ENCODE assay signal across 42 mouse cellular contexts in genomic region chr17:36154271-36155149, GRCm38 (mm10). TPM values are rescaled to one million over a fixed set of nuclear protein-coding genes. Genes with fewer than 3 reads are reported as not detected.
A peak's percentile ranks its signal among the peaks of the same experiment; 100 is the strongest.
DNase-seq lines count a peak whose midpoint lies in the region; ATAC-seq and TF ChIP-seq lines count a peak whose summit lies in the region.
"Had no signal": no experiment of that assay in that cellular context is flagged by ENCODE, and none has a peak within 500 bp of the region (broad histone marks: within the 10 kb centered on the region; RNA-seq: fewer than 3 reads in every experiment).

No protein-coding gene starts in this region.

- TF ChIP-seq EP300 in lung, postnatal 0 days (IDR thresholded peaks at IDR 0.05): no peak

- H3K4me2 ChIP-seq in heart, embryonic 16.5 days (ENCODE audit: low read depth, low read length): 0 out of 2 replicates have a peak overlapping the region, but pooled peaks have one; percentile 6
- H3K4me2 ChIP-seq in lung, postnatal 0 days (replicated peaks; ENCODE audit: low read depth, low read length): peak overlapping the region; percentile 39
- H3K4me2 ChIP-seq: heart, embryonic 15.5 days; hindbrain, embryonic 13.5 days; limb, embryonic 15.5 days had no signal

- no peak for ATAC-seq in heart, embryonic 16.5 days (replicated peaks; ENCODE audit: extremely low read depth, insufficient read depth, low FRiP score)
- peak; percentile 91 for ATAC-seq in lung, postnatal 0 days
- ATAC-seq: midbrain, embryonic 16.5 days; Patski had no signal

- 23% methylated on average over 3 of the region's 3 CpGs for WGBS in heart, embryonic 16.5 days
- 10% methylated on average over 3 of the region's 3 CpGs for WGBS in lung, postnatal 0 days

- no peaks in the 10 kb centered on the region for H3K36me3 ChIP-seq in heart, embryonic 16.5 days (ENCODE audit: control insufficient read depth, insufficient read depth)
- H3K36me3 ChIP-seq in lung, postnatal 0 days (ENCODE audit: insufficient read depth, low read length): no peaks in the 10 kb centered on the region
- H3K36me3 ChIP-seq: G1E; heart, embryonic 10.5 days; heart, embryonic 15.5 days; hindbrain, embryonic 13.5 days; limb, embryonic 10.5 days; limb, embryonic 15.5 days had no signal

- H3K4me3 ChIP-seq in heart, embryonic 16.5 days (ENCODE audit: low read length): no peak overlapping the region
- no peak overlapping the region for H3K4me3 ChIP-seq in lung, postnatal 0 days (ENCODE audit: low read depth, low read length)
- H3K4me3 ChIP-seq: erythroblast, embryonic 14.5 days; heart, embryonic 10.5 days; heart, embryonic 15.5 days; hindbrain, embryonic 13.5 days; limb, embryonic 10.5 days; limb, embryonic 15.5 days had no signal

- H3K9ac ChIP-seq in heart, embryonic 16.5 days (ENCODE audit: low read length): no peak overlapping the region
- H3K9ac ChIP-seq in lung, postnatal 0 days (replicated peaks; ENCODE audit: low read depth): no peak overlapping the region
- H3K9ac ChIP-seq: heart, embryonic 15.5 days; hindbrain, embryonic 13.5 days; limb, embryonic 15.5 days; liver, embryonic 14.5 days had no signal

- no peaks in the 10 kb centered on the region for H3K9me3 ChIP-seq in heart, embryonic 16.5 days (replicated peaks; ENCODE audit: control insufficient read depth, low read length)
- no peaks in the 10 kb centered on the region for H3K9me3 ChIP-seq in lung, postnatal 0 days (ENCODE audit: low read length)
- H3K9me3 ChIP-seq: G1E; heart, embryonic 10.5 days; heart, embryonic 15.5 days; hindbrain, embryonic 13.5 days; limb, embryonic 10.5 days; limb, embryonic 15.5 days had no signal

- H3K27ac ChIP-seq in heart, embryonic 16.5 days (ENCODE audit: low read length): no peak overlapping the region
- H3K27ac ChIP-seq in lung, postnatal 0 days (ENCODE audit: low read length): no peak overlapping the region
- H3K27ac ChIP-seq: heart, embryonic 10.5 days; heart, embryonic 15.5 days; hindbrain, embryonic 13.5 days; limb, embryonic 10.5 days; limb, embryonic 15.5 days; liver, embryonic 14.5 days had no signal

- peak; percentile 25; the same call in 1 of the 2 replicates for TF ChIP-seq CTCF in lung, postnatal 0 days (IDR thresholded peaks at IDR 0.05)

- no peaks in the 10 kb centered on the region for H3K4me1 ChIP-seq in heart, embryonic 16.5 days (ENCODE audit: control insufficient read depth, insufficient read depth, low read length)
- no peaks in the 10 kb centered on the region for H3K4me1 ChIP-seq in lung, postnatal 0 days (ENCODE audit: insufficient read depth, low read depth, low read length)
- H3K4me1 ChIP-seq: limb, embryonic 10.5 days had no signal

- no peak for DNase-seq in heart, adult 8-10 months (ENCODE audit: low spot score)
- DNase-seq in lung, postnatal 0 days (ENCODE audit: low spot score): peak; percentile 72
- DNase-seq in lung, adult 18-20 months: no peak
- DNase-seq in 3T3-L1 (ENCODE audit: low read depth, low spot score) (peak; percentile 18), WW6 (ENCODE audit: low read depth, low spot score) (peak; percentile 66)
- no peak for DNase-seq in thymus, postnatal 14 days
- DNase-seq: adrenal gland, postnatal 36 days; cerebellum, adult 18-20 months; cerebellum, postnatal 14 days; gastrocnemius, postnatal 10 days; heart, postnatal 36 days; kidney, adult 11 months; kidney, postnatal 14 days; layer of hippocampus, adult 9-11 months; lung, postnatal 36 days; right cerebral cortex, postnatal 25 days; thymus, adult 18-20 months; thymus, postnatal 36 days had no signal

- peaks cover 34% of the 10 kb centered on the region for H3K27me3 ChIP-seq in heart, embryonic 16.5 days (ENCODE audit: control insufficient read depth, insufficient read depth, low read length)
- H3K27me3 ChIP-seq in lung, postnatal 0 days (replicated peaks; ENCODE audit: insufficient read depth, low read length): no peaks in the 10 kb centered on the region
- H3K27me3 ChIP-seq: Patski had no signal

RNA-seq across cellular contexts. Expression of gene Gm8909, which starts 13.8 kb away (rescaled TPM):
- polyA plus RNA-seq in heart, embryonic 16.5 days (2015; fragmentation: Nextera tagmentation; extraction: Ambion mirVana): 1.8 and 1.9 TPM in 2 replicates
- not detected for total RNA-seq in heart, adult 8-10 months (2022)
- 6.7 and 9.6 TPM in 2 replicates for polyA plus RNA-seq in lung, postnatal 0 days (2015; fragmentation: Nextera tagmentation; extraction: Ambion mirVana)
- total RNA-seq: adrenal gland, postnatal 36 days; G1E; gastrocnemius, postnatal 10 days; heart, postnatal 36 days; left cerebral cortex, postnatal 10 days; megakaryocyte-erythroid progenitor cell, adult 5-6 weeks; neutrophil, adult 5-6 weeks had no signal
- polyA plus RNA-seq: brain, embryonic 14.5 days; C2C12; cortical plate, adult 2 months; embryonic facial prominence, embryonic 14.5 days; erythroblast, embryonic 14.5 days; forebrain, embryonic 11.5 days; G1E; hindbrain, embryonic 13.5 days; kidney, embryonic 14.5 days; limb, embryonic 10.5 days; limb, embryonic 15.5 days; liver, embryonic 14.5 days; midbrain, embryonic 16.5 days; neural tube, embryonic 11.5 days; Patski had no signal

RNA-seq across cellular contexts. Expression of gene Gm7030, which starts 25.3 kb away (rescaled TPM):
- polyA plus RNA-seq in heart, embryonic 16.5 days (2015; fragmentation: Nextera tagmentation; extraction: Ambion mirVana): 0.22 and 0.39 TPM in 2 replicates
- total RNA-seq in heart, adult 8-10 months (2022): under 1 TPM in 2 of 4 experiments, not detected in 2; 0.34 to 0.38 TPM
- not detected in 2 replicates for polyA plus RNA-seq in lung, postnatal 0 days (2015; fragmentation: Nextera tagmentation; extraction: Ambion mirVana)
- total RNA-seq: adrenal gland, postnatal 36 days; CH12.LX; gastrocnemius, postnatal 10 days; heart, postnatal 36 days; left cerebral cortex, postnatal 10 days; megakaryocyte-erythroid progenitor cell, adult 5-6 weeks; neutrophil, adult 5-6 weeks had no signal
- polyA plus RNA-seq: brain, embryonic 14.5 days; C2C12; cortical plate, adult 2 months; embryonic facial prominence, embryonic 14.5 days; forebrain, embryonic 11.5 days; G1E; gonadal fat pad, adult 2 months; heart, embryonic 10.5 days; heart, embryonic 15.5 days; hindbrain, embryonic 13.5 days; kidney, embryonic 14.5 days; limb, embryonic 10.5 days; limb, embryonic 15.5 days; liver, embryonic 14.5 days; midbrain, embryonic 16.5 days; neural tube, embryonic 11.5 days; Patski had no signal

RNA-seq across cellular contexts. Expression of gene Gm19684, which starts 33.0 kb away (rescaled TPM):
- polyA plus RNA-seq in heart, embryonic 16.5 days (2015; fragmentation: Nextera tagmentation; extraction: Ambion mirVana): 0.21 TPM in 1 of 2 replicates, not detected in the other
- under 1 TPM in 3 of 4 experiments, not detected in 1; 0.19 to 0.26 (median 0.25) TPM for total RNA-seq in heart, adult 8-10 months (2022)
- polyA plus RNA-seq in lung, postnatal 0 days (2015; fragmentation: Nextera tagmentation; extraction: Ambion mirVana): not detected in 2 replicates
- total RNA-seq: gastrocnemius, postnatal 10 days; left cerebral cortex, postnatal 10 days had no signal
- polyA plus RNA-seq: brain, embryonic 14.5 days; C2C12; cortical plate, adult 2 months; embryonic facial prominence, embryonic 14.5 days; erythroblast, embryonic 14.5 days; forebrain, embryonic 11.5 days; G1E; heart, embryonic 10.5 days; heart, embryonic 15.5 days; hindbrain, embryonic 13.5 days; kidney, embryonic 14.5 days; limb, embryonic 10.5 days; limb, embryonic 15.5 days; liver, embryonic 14.5 days; midbrain, embryonic 16.5 days; neural tube, embryonic 11.5 days; stomach, embryonic 16.5 days had no signal

RNA-seq across cellular contexts. Expression of gene H2-T3, which starts 35.6 kb away (rescaled TPM):
- 0.21 and 0.97 TPM in 2 replicates for polyA plus RNA-seq in heart, embryonic 16.5 days (2015; fragmentation: Nextera tagmentation; extraction: Ambion mirVana)
- not detected for total RNA-seq in heart, adult 8-10 months (2022)
- 0.12 TPM in 2 replicates for polyA plus RNA-seq in lung, postnatal 0 days (2015; fragmentation: Nextera tagmentation; extraction: Ambion mirVana)
- total RNA-seq: adrenal gland, postnatal 36 days; CH12.LX; gastrocnemius, postnatal 10 days; heart, postnatal 36 days; left cerebral cortex, postnatal 10 days; megakaryocyte-erythroid progenitor cell, adult 5-6 weeks; neutrophil, adult 5-6 weeks had no signal
- polyA plus RNA-seq: brain, embryonic 14.5 days; C2C12; cortical plate, adult 2 months; embryonic facial prominence, embryonic 14.5 days; erythroblast, embryonic 14.5 days; forebrain, embryonic 11.5 days; G1E; gonadal fat pad, adult 2 months; heart, embryonic 10.5 days; heart, embryonic 15.5 days; hindbrain, embryonic 13.5 days; kidney, embryonic 14.5 days; limb, embryonic 10.5 days; limb, embryonic 15.5 days; liver, embryonic 14.5 days; midbrain, embryonic 16.5 days; neural tube, embryonic 11.5 days; Patski had no signal

Comparison
In these comparisons a context has a peak if more than half of its experiments do, and no peak if none do; other contexts are left out.
1. DNase-seq: peak in lung, postnatal 0 days (single experiment), 3T3-L1 (single experiment) and WW6 (single experiment); none in heart, adult 8-10 months (single experiment), lung, adult 18-20 months (0 of 2) and thymus, postnatal 14 days (single experiment).